Mouse (Mus musculus) right cerebral cortex, postnatal 25 days (tissue): ENCODE data around the gene Eif2ak1.

Experiments
- DNase-seq: peaks from one replicate; pipeline ENCODE4 v3.0.0; 2022

The Eif2ak1 gene

GRCm38 (mm10) chr5:143902111-143902510, 84.5 kb downstream of the Eif2ak1 start:
- no peak for DNase-seq

GRCm38 (mm10) chr5:143903813-143904212, 86.2 kb downstream of the Eif2ak1 start:
- no peak for DNase-seq

GRCm38 (mm10) chr5:143906429-143906828, 88.8 kb downstream of the Eif2ak1 start:
- no peak for DNase-seq

DNA sequence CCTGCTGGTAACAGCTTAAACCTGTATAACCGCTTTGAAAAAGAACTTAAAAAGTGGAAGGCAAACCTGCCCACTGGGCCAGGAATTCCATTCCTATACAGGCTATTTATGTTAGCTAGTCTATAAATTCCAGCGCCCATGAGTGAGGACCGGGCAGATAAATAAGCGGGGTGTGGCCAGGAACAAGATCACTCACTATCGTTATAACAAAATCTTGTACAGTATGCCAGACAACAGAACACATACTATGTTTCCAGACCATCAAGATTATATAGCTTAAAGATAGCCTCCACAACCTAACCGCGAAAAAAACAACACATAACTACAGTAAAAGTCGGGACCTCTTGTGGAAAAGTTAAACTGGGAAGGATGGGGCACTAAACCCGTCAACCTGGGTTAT, 91.3 kb downstream of the Eif2ak1 start:
- DNase-seq: no peak

DNA sequence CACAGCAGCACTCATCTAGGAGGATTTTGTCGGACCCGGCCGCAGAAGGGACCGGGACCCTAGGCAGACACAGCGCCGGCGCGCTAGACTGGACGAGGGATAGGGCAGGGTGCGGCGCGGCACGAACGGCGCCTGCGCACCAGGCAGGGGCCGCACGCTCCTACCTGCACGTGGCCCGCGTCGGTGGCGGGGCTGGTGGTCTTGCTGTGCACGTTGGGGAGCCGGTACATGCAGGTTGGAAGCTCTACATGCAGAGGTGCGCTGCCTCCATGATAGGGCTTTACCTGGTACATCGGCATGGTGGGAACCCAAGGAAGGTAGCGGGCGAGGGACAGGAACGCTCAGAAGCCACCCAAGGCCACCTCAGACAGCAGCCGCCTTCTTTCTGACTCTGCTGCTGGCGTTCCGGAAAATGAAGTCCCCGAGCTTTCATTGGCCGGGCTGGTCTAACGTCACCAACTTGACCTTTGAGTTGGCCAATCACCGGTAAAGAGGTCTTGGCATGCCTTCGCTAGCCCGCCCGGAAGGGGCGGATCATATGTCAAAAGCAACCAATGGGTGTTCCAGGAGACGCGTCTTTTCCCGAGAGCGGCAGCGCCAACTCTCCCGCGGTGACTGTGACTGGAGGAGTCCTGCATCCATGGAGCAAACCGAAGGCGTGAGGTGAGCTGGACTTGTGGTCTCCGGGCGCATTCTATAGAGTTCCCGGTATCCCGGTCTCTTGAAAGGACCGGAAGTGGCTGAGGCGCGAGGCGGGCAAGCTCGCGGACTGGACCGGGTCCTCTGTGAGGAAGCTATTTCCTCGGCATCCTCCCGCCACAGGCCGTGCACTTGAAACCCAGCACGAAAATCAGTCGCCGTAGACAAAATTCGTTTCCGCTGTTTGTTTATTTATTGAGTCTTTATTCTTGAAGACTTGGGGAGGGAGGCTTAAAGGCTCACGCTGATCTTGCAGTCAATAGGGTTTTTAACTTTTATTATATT, 92.1 kb downstream of the Eif2ak1 start, which contains the start of the genes Aimp2 and Pms2:
TSS of gene Aimp2 (minus strand) at position 431 of the 984 bp plus-strand sequence.
TSS of gene Pms2 (plus strand) at position 548 of the 984 bp plus-strand sequence.
- peak; percentile 96 for DNase-seq

GRCm38 (mm10) chr5:143916221-143916620, 98.6 kb downstream of the Eif2ak1 start:
- no peak for DNase-seq

DNA sequence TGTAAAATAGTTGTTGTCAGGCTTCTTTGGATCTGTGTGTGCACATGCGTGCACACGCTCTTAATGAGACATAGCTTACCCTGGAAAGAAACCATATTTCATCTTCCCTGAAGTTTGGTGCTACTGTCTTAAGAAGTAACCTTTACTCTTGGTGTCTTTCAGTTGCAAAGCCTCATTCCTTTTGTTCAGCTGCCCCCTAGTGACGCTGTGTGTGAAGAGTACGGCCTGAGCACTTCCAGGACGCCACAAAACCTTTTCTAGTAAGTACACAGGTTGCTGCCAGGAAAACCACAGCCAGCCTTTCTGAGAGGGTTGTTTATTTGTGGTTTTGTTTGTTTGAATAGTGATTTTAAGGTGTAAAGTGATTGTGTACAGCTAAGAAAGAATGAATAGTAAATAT, 99.8 kb downstream of the Eif2ak1 start:
- DNase-seq: no peak

GRCm38 (mm10) chr5:143918120-143918519, 100.5 kb downstream of the Eif2ak1 start:
- DNase-seq: no peak

DNA sequence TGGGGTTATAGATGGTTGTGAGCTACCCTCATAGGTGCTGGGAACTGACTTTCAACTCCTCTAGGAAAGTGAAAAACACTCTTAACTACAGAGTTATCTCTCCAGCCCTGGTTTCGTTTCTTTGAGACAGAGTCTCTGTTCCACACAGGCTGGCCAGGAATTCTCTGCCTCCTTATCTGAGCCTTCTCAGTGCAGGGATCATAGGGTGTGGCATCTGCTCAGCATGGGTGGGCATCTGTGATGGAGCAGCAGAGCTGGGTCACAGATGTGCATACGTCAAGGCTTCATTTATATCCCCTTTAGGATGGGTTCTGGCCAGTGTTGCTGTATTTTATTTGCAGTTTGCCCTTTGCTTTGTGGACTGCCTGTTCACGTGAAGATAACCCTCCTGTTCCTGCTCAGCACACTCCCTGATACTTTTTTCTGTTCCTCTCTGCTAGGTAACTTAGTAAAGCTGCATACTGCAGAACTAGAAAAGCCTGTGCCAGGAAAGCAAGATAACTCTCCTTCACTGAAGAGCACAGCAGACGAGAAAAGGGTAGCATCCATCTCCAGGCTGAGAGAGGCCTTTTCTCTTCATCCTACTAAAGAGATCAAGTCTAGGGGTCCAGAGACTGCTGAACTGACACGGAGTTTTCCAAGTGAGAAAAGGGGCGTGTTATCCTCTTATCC, 107.3 kb downstream of the Eif2ak1 start:
- no peak for DNase-seq

DNA sequence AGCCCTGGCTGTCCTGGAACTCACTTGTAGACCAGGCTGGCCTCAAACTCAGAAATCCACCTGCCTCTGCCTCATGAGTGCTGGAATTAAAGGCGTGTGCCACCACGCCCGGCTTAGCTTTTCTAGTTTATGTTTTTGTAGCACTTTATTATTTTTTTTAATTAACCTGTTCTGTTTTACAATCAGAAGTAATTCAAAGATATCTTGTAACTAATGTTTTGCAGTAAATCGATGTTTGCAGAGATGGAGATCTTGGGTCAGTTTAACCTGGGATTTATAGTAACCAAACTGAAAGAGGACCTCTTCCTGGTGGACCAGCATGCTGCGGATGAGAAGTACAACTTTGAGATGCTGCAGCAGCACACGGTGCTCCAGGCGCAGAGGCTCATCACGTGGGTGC, 110.3 kb downstream of the Eif2ak1 start, which contains the start of gene Gm42421:
TSS of gene Gm42421 (plus strand) at position 301 of the 400 bp plus-strand sequence.
- no peak for DNase-seq

GRCm38 (mm10) chr5:143929291-143929690, 111.7 kb downstream of the Eif2ak1 start:
- DNase-seq: no peak

DNA sequence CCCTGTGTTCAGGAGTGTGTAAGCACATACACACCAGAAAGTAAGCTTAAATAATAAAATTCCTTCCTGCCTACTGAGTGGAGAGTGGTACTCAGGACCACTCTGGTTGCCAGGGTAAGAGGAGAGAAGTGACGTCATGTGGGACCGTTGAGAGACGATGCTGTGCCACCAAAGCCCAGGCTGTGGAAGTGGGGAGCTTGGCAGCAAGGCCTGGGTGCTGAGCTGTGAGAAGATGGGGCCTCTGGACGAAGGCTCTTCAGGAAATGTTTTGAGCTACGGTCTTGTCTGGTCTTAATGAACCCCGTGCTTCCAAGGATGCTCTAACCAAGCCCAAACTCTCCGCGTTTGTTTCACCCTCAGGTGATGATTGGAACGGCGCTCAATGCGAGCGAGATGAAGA, 113.1 kb downstream of the Eif2ak1 start:
- no peak for DNase-seq

GRCm38 (mm10) chr5:143931863-143932580, 114.4 kb downstream of the Eif2ak1 start:
- no peak for DNase-seq

DNA sequence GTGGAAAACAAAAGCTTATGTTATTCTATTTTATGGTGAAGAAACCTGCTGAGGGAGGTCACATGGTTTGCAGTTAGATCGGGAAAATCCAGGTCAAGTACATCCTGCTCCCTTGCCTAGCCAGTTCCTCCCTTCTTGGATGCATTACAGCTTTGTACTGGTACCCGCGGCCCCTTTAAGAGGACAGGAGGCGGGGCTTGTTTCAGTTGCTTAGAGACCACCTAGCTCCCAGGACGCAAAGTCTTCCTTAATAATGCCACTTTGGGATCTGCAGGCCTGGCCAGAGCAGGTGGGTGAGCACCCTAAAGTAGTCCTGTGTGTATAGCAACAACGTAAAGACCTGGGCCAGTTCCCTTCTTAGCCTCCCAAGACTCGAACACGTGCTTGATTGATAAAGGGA, 115.2 kb downstream of the Eif2ak1 start, which contains the start of gene Rsph10b:
TSS of gene Rsph10b (plus strand) at position 205 of the 400 bp plus-strand sequence.
- DNase-seq: no peak

- DNase-seq: no peak
Observed at GRCm38 (mm10) chr5:143933414-143933813, 115.8 kb downstream of the Eif2ak1 start.

DNA sequence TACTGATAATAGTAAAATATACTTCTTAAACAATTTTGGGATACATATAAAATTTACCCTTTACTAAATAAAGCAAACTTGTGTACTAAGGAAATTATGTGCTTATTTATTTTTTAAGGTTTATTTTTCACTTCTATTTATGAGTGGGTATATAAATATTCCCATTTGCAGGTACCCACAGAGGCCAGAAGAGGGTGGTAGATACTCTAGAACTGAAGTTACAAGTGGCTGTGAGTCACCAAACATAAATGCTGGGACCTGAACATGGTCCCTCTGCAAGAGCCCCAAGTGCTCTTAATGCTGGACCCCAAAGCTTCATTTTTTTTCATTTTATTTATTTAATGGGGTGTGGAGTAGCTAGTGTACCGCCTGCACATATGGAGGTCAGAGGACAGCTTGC, 116.3 kb downstream of the Eif2ak1 start:
- no peak for DNase-seq

DNA sequence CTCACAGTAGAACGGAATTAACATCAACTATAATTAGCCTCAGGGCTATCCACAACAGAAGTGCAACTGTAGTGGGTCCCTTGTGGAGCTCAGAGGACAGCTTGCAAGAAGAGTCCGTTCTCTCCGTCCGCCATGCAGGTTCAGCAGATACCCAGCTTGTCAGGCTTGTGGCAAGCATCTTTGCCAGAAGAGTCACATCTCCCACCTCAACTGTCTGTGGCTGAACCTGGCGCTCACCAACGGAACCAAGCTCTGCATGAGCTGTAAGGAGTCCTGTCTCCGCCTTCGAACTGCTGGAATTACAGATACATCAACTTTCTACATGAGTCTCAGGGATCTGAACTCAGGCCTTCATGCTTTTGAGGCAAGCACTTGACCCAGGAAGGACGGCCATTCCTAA, 118.6 kb downstream of the Eif2ak1 start:
- no peak for DNase-seq

GRCm38 (mm10) chr5:143941588-143941987, 124.0 kb downstream of the Eif2ak1 start:
- DNase-seq: no peak

GRCm38 (mm10) chr5:143943231-143944125, 125.9 kb downstream of the Eif2ak1 start:
- DNase-seq: peak; percentile 78

DNA sequence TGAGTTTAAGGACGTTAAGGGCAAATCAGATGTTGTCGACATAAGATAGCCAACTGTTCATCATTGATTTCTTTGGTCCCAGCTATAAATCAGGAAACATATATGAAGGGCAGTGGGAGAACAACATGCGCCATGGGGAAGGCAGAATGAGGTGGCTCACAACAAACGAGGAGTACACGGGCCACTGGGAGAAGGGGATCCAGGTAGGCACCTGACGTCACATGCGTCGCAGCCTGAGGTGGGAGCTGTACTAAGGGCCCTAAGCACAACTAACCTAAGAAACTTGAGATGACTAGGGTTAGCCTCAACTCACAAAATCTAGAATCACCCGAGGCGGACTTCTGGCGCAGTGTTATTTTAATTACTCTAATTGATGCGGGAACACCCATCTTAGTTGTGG, 130.8 kb downstream of the Eif2ak1 start:
- no peak for DNase-seq

GRCm38 (mm10) chr5:143950016-143950415, 132.4 kb downstream of the Eif2ak1 start:
- no peak for DNase-seq
